Mouse (Mus musculus) liver, postnatal 0 days (tissue): ENCODE results near the gene Cradd. TPM values are rescaled to one million over a fixed set of nuclear protein-coding genes. Genes with fewer than 3 reads are reported as not detected.
A peak's percentile ranks its signal among the peaks of the same experiment; 100 is the strongest.

ENCODE experiments used
- ATAC-seq: fragments of 200-750 bp; cut with Nextera tagmentation; 2 replicates; pipeline ENCODE4 v1.8.0; 2017; ENCODE audit warnings: mild to moderate bottlenecking, moderate library complexity
- DNase-seq: peaks from one replicate; pipeline ENCODE4 v3.0.0-alpha.2; 2016
- H3K27ac ChIP-seq: fragments of 300-500 bp; sonication (generic); 2 replicates; pipeline ENCODE4 v1.5.1; 2014; ENCODE audit warnings: antibody characterized with exemption, moderate library complexity, mild to moderate bottlenecking, low read depth
- H3K27me3 ChIP-seq: fragments of 300-500 bp; sonication (generic); 2 replicates; pipeline ENCODE4 v1.6.1; 2014; ENCODE audit warnings: low read length, control low read depth, mixed read lengths; ENCODE audit not compliant: insufficient read depth
- H3K36me3 ChIP-seq: fragments of 300-500 bp; sonication (generic); replicated peaks from 2 replicates; pipeline ENCODE4 v1.6.1; 2014; ENCODE audit warnings: mild to moderate bottlenecking, control low read depth, low read length, moderate library complexity, mixed read lengths; ENCODE audit not compliant: insufficient read depth
- H3K4me1 ChIP-seq: fragments of 300-500 bp; sonication (generic); 2 replicates; pipeline ENCODE4 v1.6.1; 2014; ENCODE audit warnings: antibody characterized with exemption, mild to moderate bottlenecking, control low read depth; ENCODE audit not compliant: insufficient read depth
- H3K4me2 ChIP-seq: fragments of 300-500 bp; sonication (generic); 2 replicates; pipeline ENCODE4 v1.6.1; 2014; ENCODE audit warnings: low read depth, mild to moderate bottlenecking, low read length, moderate library complexity, mixed read lengths
- H3K4me3 ChIP-seq: fragments of 300-500 bp; sonication (generic); 2 replicates; pipeline ENCODE4 v1.5.1; 2014; ENCODE audit warnings: low read depth, low read length
- H3K9ac ChIP-seq: fragments of 300-500 bp; sonication (generic); replicated peaks from 2 replicates; pipeline ENCODE4 v1.6.1; 2014; ENCODE audit warnings: mild to moderate bottlenecking, moderate library complexity
- H3K9me3 ChIP-seq: fragments of 300-500 bp; sonication (generic); 2 replicates; pipeline ENCODE4 v1.6.1; 2016; ENCODE audit warnings: mild to moderate bottlenecking, control low read depth, low read length, mixed read lengths
- CTCF ChIP-seq: sonication (generic); IDR thresholded peaks from 2 replicates; pipeline ENCODE4 v1.5.1; 2016; ENCODE audit warnings: antibody characterized with exemption, low read depth
- EP300 ChIP-seq: IDR thresholded peaks from 2 replicates; pipeline ENCODE4 v1.6.1; 2016; ENCODE audit warnings: antibody characterized with exemption, low read depth, mild to moderate bottlenecking
- WGBS: fragments of 180-500 bp; shearing (Covaris S2); extraction: QIAGEN DNeasy Blood & Tissue Kit; methylation state at CpG from one replicate; pipeline ENCODE4 v1.1.7; 2014; ENCODE audit not compliant: insufficient replicate concordance; 5-methylcytosine and 5-hydroxymethylcytosine counted together
- polyA plus RNA-seq: library from polyadenylated mRNA; unstranded; fragments of >200 nt; fragmentation: Nextera tagmentation; extraction: Ambion mirVana; gene quantifications from 2 replicates; pipeline ENCODE4 v1.2.1, GENCODE M21; 2015

The Cradd gene
- polyA plus RNA-seq, 1 experiment from 2014 or later = 6.5 TPM

DNA sequence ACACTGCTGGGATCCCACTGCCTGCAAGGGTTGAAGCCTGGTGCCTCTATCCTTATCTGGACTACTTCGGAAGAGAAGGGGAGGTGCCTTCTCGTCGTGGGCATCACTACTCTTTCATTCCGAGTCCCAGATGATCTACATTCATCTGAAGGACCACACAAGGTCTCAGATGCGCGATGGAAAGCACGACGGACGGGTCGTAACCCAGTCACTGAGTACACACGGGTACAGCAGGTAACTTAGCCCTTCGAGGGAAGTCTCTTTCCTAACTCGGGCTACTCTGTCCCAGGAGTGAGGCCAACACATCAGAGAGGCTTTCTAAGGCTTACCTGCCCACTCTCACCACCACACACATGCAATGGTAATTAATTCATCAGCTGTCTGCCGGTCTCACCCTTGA lies 6.8 kb downstream of the Cradd start:
- TF ChIP-seq EP300 (no peak), CTCF (no peak)
- no peaks in the 10 kb centered on the region for H3K9me3 ChIP-seq
- DNase-seq (no peak), ATAC-seq (no peak)
- H3K4me2 ChIP-seq = no peak overlapping the region
- H3K36me3 ChIP-seq = peaks cover 5% of the 10 kb centered on the region; the same call in 1 of the 2 replicates
- WGBS = 80% methylated on average over 14 of the region's 14 CpGs
- peaks cover 5% of the 10 kb centered on the region for H3K4me1 ChIP-seq
- no peaks in the 10 kb centered on the region for H3K27me3 ChIP-seq
- no peak overlapping the region for H3K27ac ChIP-seq
- no peak overlapping the region for H3K9ac ChIP-seq
- H3K4me3 ChIP-seq = no peak overlapping the region

GRCm38 (mm10) chr10:95316675-95317074 lies 7.3 kb downstream of the Cradd start:
- Histone ChIP-seq H3K4me1 (peaks cover under 1% of the 10 kb centered on the region), H3K27ac (no peak overlapping the region)
- WGBS = 71% methylated on average over 9 of the region's 9 CpGs

DNA sequence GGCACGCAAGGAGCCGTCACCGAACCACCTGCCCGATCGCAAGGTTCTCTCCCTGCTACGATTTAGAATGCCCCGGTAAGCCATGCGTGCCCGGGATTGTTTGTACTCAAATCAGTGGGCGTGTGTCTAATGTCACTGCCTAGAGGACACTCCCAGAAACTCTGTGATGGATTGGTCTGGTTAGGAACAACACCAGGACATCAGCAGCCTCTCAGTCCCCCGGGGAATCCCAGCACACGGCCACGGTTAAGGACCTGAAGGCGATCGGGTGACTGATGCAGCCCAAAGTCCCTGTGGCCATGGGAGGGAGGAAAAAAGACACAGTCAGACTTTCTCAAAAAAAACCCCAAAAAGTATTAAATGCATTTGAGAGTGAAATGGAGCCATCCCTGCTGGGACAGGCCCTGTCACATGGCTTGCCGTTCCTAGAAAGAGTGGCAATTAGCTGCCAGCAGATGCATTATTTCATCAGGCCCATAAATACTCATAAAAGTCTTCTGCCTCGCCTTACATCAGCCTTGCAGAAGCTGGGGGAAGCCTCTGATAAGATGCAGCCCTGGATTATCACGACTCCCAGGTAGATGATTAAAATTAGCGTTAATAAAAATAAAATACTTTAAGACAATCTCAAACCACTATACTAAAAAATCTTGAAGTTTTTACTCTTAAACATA lies 8.0 kb downstream of the Cradd start:
- Histone ChIP-seq H3K27ac (no peak overlapping the region), H3K4me1 (0 out of 2 replicates have a peak, but pooled peaks cover 2% of the 10 kb centered on the region), H3K9ac (no peak overlapping the region), H3K36me3 (peaks cover 5% of the 10 kb centered on the region; the same call in 1 of the 2 replicates), H3K27me3 (no peaks in the 10 kb centered on the region), H3K4me3 (no peak overlapping the region), H3K9me3 (no peaks in the 10 kb centered on the region), H3K4me2 (no peak overlapping the region)
- no peak for TF ChIP-seq CTCF
- no peak for TF ChIP-seq EP300
- WGBS = 78% methylated on average over 19 of the region's 19 CpGs
- ATAC-seq = no peak
- no peak for DNase-seq

More at GRCm38 (mm10) chr10:95316675-95317074, 7.3 kb downstream of the Cradd start:
- ATAC-seq (no peak), DNase-seq (no peak)
- Histone ChIP-seq H3K36me3 (peaks cover 5% of the 10 kb centered on the region; the same call in 1 of the 2 replicates), H3K9ac (no peak overlapping the region), H3K4me3 (no peak overlapping the region), H3K4me2 (no peak overlapping the region), H3K9me3 (no peaks in the 10 kb centered on the region), H3K27me3 (no peaks in the 10 kb centered on the region)
- TF ChIP-seq CTCF = no peak
- TF ChIP-seq EP300 = no peak

DNA sequence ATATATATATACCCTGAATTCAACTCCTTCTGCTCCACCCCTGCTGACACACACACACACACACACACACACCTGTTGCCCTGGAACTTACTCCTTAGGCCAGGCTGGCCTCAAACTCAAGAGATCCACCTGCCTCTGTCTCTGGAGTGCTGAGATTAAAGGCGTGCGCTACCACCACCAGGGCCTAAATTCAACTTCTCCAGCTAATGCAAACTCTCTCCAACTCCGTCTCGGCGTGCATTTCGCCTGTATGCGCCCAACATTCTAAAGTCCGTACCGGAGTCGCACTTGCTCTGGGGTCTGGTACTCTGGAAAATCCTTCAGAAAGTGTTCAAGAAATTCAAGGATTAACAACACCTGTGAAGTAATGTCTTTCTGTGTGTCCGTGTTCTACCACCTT lies 8.6 kb downstream of the Cradd start:
- WGBS = 92% methylated on average over 11 of the region's 11 CpGs
- no peak overlapping the region for H3K27ac ChIP-seq
- H3K9me3 ChIP-seq = no peaks in the 10 kb centered on the region
- ATAC-seq = no peak
- no peaks in the 10 kb centered on the region for H3K27me3 ChIP-seq
- no peak overlapping the region for H3K4me2 ChIP-seq
- DNase-seq = no peak
- H3K4me3 ChIP-seq = no peak overlapping the region
- H3K36me3 ChIP-seq = peaks cover 5% of the 10 kb centered on the region; the same call in 1 of the 2 replicates
- 0 out of 2 replicates have a peak, but pooled peaks cover 2% of the 10 kb centered on the region for H3K4me1 ChIP-seq
- H3K9ac ChIP-seq = no peak overlapping the region
- TF ChIP-seq EP300 = no peak
- TF ChIP-seq CTCF = no peak

- Histone ChIP-seq H3K9me3 (no peaks in the 10 kb centered on the region), H3K4me2 (no peak overlapping the region), H3K36me3 (peaks cover 5% of the 10 kb centered on the region; the same call in 1 of the 2 replicates), H3K9ac (no peak overlapping the region; the same call in 1 of the 2 replicates), H3K27ac (no peak overlapping the region), H3K4me1 (0 out of 2 replicates have a peak, but pooled peaks cover 2% of the 10 kb centered on the region), H3K4me3 (no peak overlapping the region), H3K27me3 (no peaks in the 10 kb centered on the region)
- TF ChIP-seq CTCF = no peak
- TF ChIP-seq EP300 = no peak
- DNase-seq = no peak
- 19% methylated on average over 5 of the region's 5 CpGs for WGBS
- ATAC-seq = no peak
Observed at GRCm38 (mm10) chr10:95314019-95314418, 9.9 kb downstream of the Cradd start.

DNA sequence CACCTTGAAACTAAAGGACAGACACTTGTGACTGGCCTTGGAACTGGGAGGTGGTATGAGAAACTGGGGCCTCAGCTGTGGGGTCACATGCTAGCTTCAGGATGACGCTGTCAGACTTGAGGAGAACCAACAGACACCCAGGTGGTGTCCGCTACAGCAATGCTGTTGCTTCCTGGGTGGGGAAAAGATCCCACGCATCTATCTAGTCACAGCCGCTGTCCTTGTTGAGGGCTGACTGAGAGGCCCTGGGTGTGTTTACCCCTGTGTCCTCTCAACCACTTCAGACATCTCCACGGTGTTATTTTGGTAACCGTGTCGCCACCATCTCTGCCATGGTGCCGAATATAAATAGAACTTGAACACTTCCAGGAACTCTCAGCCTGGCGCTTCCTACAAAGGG lies 10.4 kb downstream of the Cradd start:
- H3K27ac ChIP-seq = no peak overlapping the region
- no peak for TF ChIP-seq CTCF
- H3K4me1 ChIP-seq = 0 out of 2 replicates have a peak, but pooled peaks cover 2% of the 10 kb centered on the region
- no peak overlapping the region for H3K4me3 ChIP-seq
- no peak for DNase-seq
- H3K9ac ChIP-seq = no peak overlapping the region
- no peaks in the 10 kb centered on the region for H3K9me3 ChIP-seq
- no peaks in the 10 kb centered on the region for H3K27me3 ChIP-seq
- WGBS = 65% methylated on average over 9 of the region's 9 CpGs
- peak; percentile 44; the same call in 1 of the 2 replicates for ATAC-seq
- H3K36me3 ChIP-seq = peaks cover 5% of the 10 kb centered on the region; the same call in 1 of the 2 replicates
- H3K4me2 ChIP-seq = no peak overlapping the region
